Mouse (Mus musculus): ENCODE results near the gene Slc22a23.

- TF ChIP-seq TBP (conservative IDR thresholded peaks at IDR 0.05; ENCODE audit: low read depth, low read length) (no peak), MAFK (IDR thresholded peaks at IDR 0.05; ENCODE audit: insufficient replicate concordance, low read length) (no peak), USF1 (IDR thresholded peaks at IDR 0.05; ENCODE audit: low read depth, low read length) (no peak), MXI1 (IDR thresholded peaks at IDR 0.05; ENCODE audit: low read depth, low read length) (no peak), ZC3H11A (IDR thresholded peaks at IDR 0.05; ENCODE audit: low read depth, low read length) (no peak), MEF2A (IDR thresholded peaks at IDR 0.05; ENCODE audit: borderline replicate concordance, low read depth, low read length) (no peak), PAX5 (IDR thresholded peaks at IDR 0.05; ENCODE audit: low read length) (no peak), UBTF (IDR thresholded peaks at IDR 0.05; ENCODE audit: low read depth, low read length) (no peak), NELFE (IDR thresholded peaks at IDR 0.05; ENCODE audit: low read depth, low read length) (no peak), POLR2AphosphoS2 (IDR thresholded peaks at IDR 0.05; ENCODE audit: low read depth, low read length) (no peak), SIN3A (IDR thresholded peaks at IDR 0.05; ENCODE audit: low read length) (no peak), ZNF384 (IDR thresholded peaks at IDR 0.05; ENCODE audit: low read depth, low read length) (no peak), JUND (conservative IDR thresholded peaks at IDR 0.05; ENCODE audit: low read depth, low read length) (no peak), NRF1 (IDR thresholded peaks at IDR 0.05; ENCODE audit: low read depth, low read length) (no peak)
Measured at GRCm38 (mm10) chr13:34295787-34296435, 49.1 kb downstream of the Slc22a23 start.
